Mouse (Mus musculus): ENCODE measurements around the gene Gm20388.

- TF ChIP-seq TAL1 (conservative IDR thresholded peaks at IDR 0.05; ENCODE audit: low read depth, low read length) (no peak), GATA1 (IDR thresholded peaks at IDR 0.05; ENCODE audit: borderline replicate concordance, low read length) (no peak), CTCF (IDR thresholded peaks at IDR 0.05; ENCODE audit: low read depth, low read length) (no peak), POLR2AphosphoS5 (IDR thresholded peaks at IDR 0.05; ENCODE audit: insufficient replicate concordance, low read depth, low read length) (no peak), GATA2 (IDR thresholded peaks at IDR 0.05; ENCODE audit: borderline replicate concordance, low read depth, low read length) (no peak)
These were observed 3381.6 kb downstream of the Gm20388 start for GRCm38 (mm10) chr8:123292281-123292680.

All from G1E (cell line).